Mouse (Mus musculus): ENCODE data around the gene Ifnar1.

Ifnar1 gene

GRCm38 (mm10) chr16:91541573-91542081 lies 56.6 kb downstream of the Ifnar1 start:
- DNase-seq (ENCODE audit: low spot score), result no peak

GRCm38 (mm10) chr16:91543619-91544018 lies 58.6 kb downstream of the Ifnar1 start:
- no peak for DNase-seq (ENCODE audit: low spot score)

- DNase-seq (ENCODE audit: low spot score), result no peak
Observed at GRCm38 (mm10) chr16:91545597-91546281, 60.7 kb downstream of the Ifnar1 start.

- no peak for DNase-seq (ENCODE audit: low spot score)
Observed at GRCm38 (mm10) chr16:91546391-91546835, 61.4 kb downstream of the Ifnar1 start.

- no peak for DNase-seq (ENCODE audit: low spot score)
Observed at GRCm38 (mm10) chr16:91546836-91547741, 62.1 kb downstream of the Ifnar1 start, which contains the start of gene Ifngr2. Gene Ifngr2 (plus strand): TSS chr16:91547072.

GRCm38 (mm10) chr16:91547974-91548373 lies 62.9 kb downstream of the Ifnar1 start:
- DNase-seq (ENCODE audit: low spot score), result no peak

- DNase-seq (ENCODE audit: low spot score), result no peak
Observed at GRCm38 (mm10) chr16:91548586-91548985, 63.5 kb downstream of the Ifnar1 start.

- no peak for DNase-seq (ENCODE audit: low spot score)
Observed at GRCm38 (mm10) chr16:91548996-91549395, 64.0 kb downstream of the Ifnar1 start.

- DNase-seq (ENCODE audit: low spot score), result no peak
Observed at GRCm38 (mm10) chr16:91549616-91550015, 64.6 kb downstream of the Ifnar1 start.

- no peak for DNase-seq (ENCODE audit: low spot score)
Observed at GRCm38 (mm10) chr16:91551081-91551524, 66.1 kb downstream of the Ifnar1 start.

- DNase-seq (ENCODE audit: low spot score), result no peak
Observed at GRCm38 (mm10) chr16:91552072-91552471, 67.0 kb downstream of the Ifnar1 start.

- no peak for DNase-seq (ENCODE audit: low spot score)
Observed at GRCm38 (mm10) chr16:91553625-91554024, 68.6 kb downstream of the Ifnar1 start.

- no peak for DNase-seq (ENCODE audit: low spot score)
Observed at GRCm38 (mm10) chr16:91555017-91555605, 70.1 kb downstream of the Ifnar1 start.

GRCm38 (mm10) chr16:91556659-91557058 lies 71.6 kb downstream of the Ifnar1 start:
- DNase-seq (ENCODE audit: low spot score), result no peak

All from testis, postnatal 14 days (tissue).